Mouse (Mus musculus): Measurements from ENCODE around the gene Wdr86.

GRCm38 (mm10) chr5:24681436-24681835 is 49.1 kb downstream of the Wdr86 start:
- TF ChIP-seq CTCF (IDR thresholded peaks at IDR 0.05; ENCODE audit: low read depth) (no peak), EP300 (optimal IDR thresholded peaks at IDR 0.05) (no peak)

Data from stomach, postnatal 0 days (tissue).